Mouse (Mus musculus): ENCODE measurements at regions not wholly inside any gene's neighbourhood (a gene's known extent, or its start where the extent isn't known, plus 50 kb on each side); places are given as distances from the start of the nearest gene placed in this dataset.

DNA sequence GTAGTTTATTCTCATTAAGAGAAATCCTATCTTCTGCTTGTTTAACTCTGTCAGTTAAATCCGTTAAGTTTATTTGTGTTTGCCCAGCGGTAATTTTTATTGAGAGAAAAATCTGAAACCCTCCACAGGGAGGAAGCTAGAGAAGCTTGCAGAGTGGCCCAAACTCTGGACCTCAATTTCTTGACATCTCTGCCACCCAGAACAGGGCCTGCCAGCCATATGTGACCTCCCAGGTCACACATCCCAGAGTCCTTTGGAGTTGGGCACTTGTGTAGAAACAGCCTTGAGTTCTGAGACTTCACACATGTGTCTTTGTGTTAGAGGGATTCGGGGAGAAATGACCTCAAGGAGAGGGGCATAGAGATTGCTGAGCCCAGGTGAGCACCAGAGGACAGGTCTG lies 109.0 kb upstream of the Zfp618 start:
- ATAC-seq (ENCODE audit: low FRiP score) (no peak), DNase-seq (ENCODE audit: low spot score) (no peak)
- H3K4me2 ChIP-seq (replicated peaks; ENCODE audit: low read depth, low read length) = no peak overlapping the region
- no peaks in the 10 kb centered on the region; the same call in 1 of the 2 replicates for H3K9me3 ChIP-seq (ENCODE audit: control insufficient read depth, low read length)
- H3K36me3 ChIP-seq (ENCODE audit: control insufficient read depth, insufficient read depth, low read length) = no peaks in the 10 kb centered on the region
- 72% methylated on average over 3 of the region's 3 CpGs for WGBS
- H3K4me1 ChIP-seq (replicated peaks; ENCODE audit: control insufficient read depth, insufficient read depth, low read length) = no peaks in the 10 kb centered on the region
- no peaks in the 10 kb centered on the region for H3K27me3 ChIP-seq (ENCODE audit: control insufficient read depth, insufficient read depth, low read length)
- H3K9ac ChIP-seq (ENCODE audit: low read depth, low read length) = no peak overlapping the region
- no peak overlapping the region for H3K27ac ChIP-seq (ENCODE audit: low read depth, low read length)
- H3K4me3 ChIP-seq (ENCODE audit: low read depth, low read length) = no peak overlapping the region

DNA sequence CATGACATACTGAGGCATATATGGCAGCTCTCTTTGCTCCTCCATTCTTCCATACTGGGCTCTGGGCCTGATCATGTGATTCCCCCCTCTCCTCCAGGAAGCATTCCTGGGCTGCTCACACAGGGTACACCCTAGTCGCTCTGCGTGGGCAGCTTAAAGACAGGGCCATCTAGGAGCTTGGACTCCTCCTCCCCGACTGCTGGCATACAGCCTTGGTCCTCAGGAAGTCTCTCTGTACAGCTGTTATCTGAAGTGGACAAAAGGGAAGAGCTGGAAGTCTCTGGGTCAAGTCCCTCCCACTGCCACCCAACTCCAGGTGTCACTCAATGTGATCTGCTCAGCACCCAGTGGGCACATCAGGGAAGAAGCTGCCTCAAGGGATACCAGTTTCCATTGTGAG lies 102.6 kb upstream of the Zfp618 start:
- no peak overlapping the region for H3K4me3 ChIP-seq (ENCODE audit: low read depth, low read length)
- H3K27ac ChIP-seq (ENCODE audit: low read depth, low read length) = no peak overlapping the region
- 94% methylated on average over 3 of the region's 3 CpGs for WGBS
- H3K36me3 ChIP-seq (ENCODE audit: control insufficient read depth, insufficient read depth, low read length) = no peaks in the 10 kb centered on the region
- no peaks in the 10 kb centered on the region for H3K27me3 ChIP-seq (ENCODE audit: control insufficient read depth, insufficient read depth, low read length)
- no peak overlapping the region for H3K4me2 ChIP-seq (replicated peaks; ENCODE audit: low read depth, low read length)
- DNase-seq (ENCODE audit: low spot score) (no peak), ATAC-seq (ENCODE audit: low FRiP score) (no peak)
- no peaks in the 10 kb centered on the region for H3K9me3 ChIP-seq (ENCODE audit: control insufficient read depth, low read length)
- H3K4me1 ChIP-seq (replicated peaks; ENCODE audit: control insufficient read depth, insufficient read depth, low read length) = no peaks in the 10 kb centered on the region
- no peak overlapping the region for H3K9ac ChIP-seq (ENCODE audit: low read depth, low read length)

DNA sequence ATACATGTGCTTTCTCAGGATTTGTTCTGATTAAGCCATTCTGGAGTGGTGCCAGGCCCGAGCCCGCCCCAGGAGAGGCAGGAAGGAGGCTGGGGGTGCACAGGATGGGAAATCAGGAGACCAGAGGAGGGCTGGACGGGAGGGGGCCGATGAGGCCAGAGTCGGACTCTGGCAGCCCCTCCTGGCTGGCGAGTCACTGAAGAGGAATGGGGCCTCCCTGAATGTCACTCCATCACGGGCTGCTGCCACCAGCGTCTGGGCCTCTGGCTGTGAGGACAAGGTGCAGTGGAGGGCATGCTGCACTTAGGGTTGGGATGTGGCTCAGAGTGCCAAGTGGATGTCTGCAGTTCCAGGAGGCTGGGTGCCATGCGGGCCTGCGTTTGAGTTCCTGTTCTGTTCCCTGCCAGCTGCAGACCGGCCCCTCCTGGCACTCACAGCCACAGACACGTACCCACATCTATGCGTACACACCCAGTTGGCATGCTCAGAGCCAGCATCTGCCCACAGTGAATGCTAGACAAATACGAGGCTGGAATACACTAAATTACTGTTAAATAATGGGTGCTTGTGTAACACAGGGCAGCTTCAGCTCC lies 94.9 kb upstream of the Zfp618 start:
- no peaks in the 10 kb centered on the region for H3K27me3 ChIP-seq (ENCODE audit: control insufficient read depth, insufficient read depth, low read length)
- H3K36me3 ChIP-seq (ENCODE audit: control insufficient read depth, insufficient read depth, low read length) = no peaks in the 10 kb centered on the region
- H3K9ac ChIP-seq (ENCODE audit: low read depth, low read length) = no peak overlapping the region
- no peak overlapping the region for H3K4me2 ChIP-seq (replicated peaks; ENCODE audit: low read depth, low read length)
- no peak overlapping the region for H3K27ac ChIP-seq (ENCODE audit: low read depth, low read length)
- no peak for ATAC-seq (ENCODE audit: low FRiP score)
- no peak overlapping the region for H3K4me3 ChIP-seq (ENCODE audit: low read depth, low read length)
- DNase-seq (ENCODE audit: low spot score) = no peak
- no peaks in the 10 kb centered on the region for H3K9me3 ChIP-seq (ENCODE audit: control insufficient read depth, low read length)
- no peaks in the 10 kb centered on the region for H3K4me1 ChIP-seq (replicated peaks; ENCODE audit: control insufficient read depth, insufficient read depth, low read length)
- WGBS = 80% methylated on average over 14 of the region's 14 CpGs

DNA sequence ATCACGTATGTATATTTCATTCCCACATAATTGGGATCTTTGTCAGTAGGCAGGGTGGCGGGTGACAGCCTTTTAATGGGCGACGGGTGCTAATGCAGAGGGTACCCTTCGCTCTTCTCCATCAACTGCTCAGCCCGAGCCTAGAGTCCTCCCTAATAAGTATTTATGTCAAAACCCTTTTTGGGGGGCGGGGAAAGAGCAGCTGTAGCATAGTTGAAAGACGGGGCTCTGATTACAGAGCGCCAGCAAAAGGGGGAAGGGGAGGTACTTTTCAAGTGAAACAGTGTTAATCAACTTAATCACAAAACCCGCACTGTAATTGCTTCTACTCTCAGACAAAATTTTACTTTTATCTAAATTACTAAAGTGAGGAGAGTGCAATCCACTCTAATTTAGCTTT lies 92.8 kb upstream of the Zfp618 start:
- no peaks in the 10 kb centered on the region for H3K9me3 ChIP-seq (ENCODE audit: control insufficient read depth, low read length)
- WGBS = 89% methylated on average over 10 of the region's 10 CpGs
- H3K36me3 ChIP-seq (ENCODE audit: control insufficient read depth, insufficient read depth, low read length) = no peaks in the 10 kb centered on the region
- no peak overlapping the region for H3K27ac ChIP-seq (ENCODE audit: low read depth, low read length)
- ATAC-seq (ENCODE audit: low FRiP score) (no peak), DNase-seq (ENCODE audit: low spot score) (no peak)
- H3K4me1 ChIP-seq (replicated peaks; ENCODE audit: control insufficient read depth, insufficient read depth, low read length) = no peaks in the 10 kb centered on the region
- H3K9ac ChIP-seq (ENCODE audit: low read depth, low read length) = no peak overlapping the region
- no peak overlapping the region for H3K4me2 ChIP-seq (replicated peaks; ENCODE audit: low read depth, low read length)
- H3K4me3 ChIP-seq (ENCODE audit: low read depth, low read length) = no peak overlapping the region
- no peaks in the 10 kb centered on the region for H3K27me3 ChIP-seq (ENCODE audit: control insufficient read depth, insufficient read depth, low read length)

DNA sequence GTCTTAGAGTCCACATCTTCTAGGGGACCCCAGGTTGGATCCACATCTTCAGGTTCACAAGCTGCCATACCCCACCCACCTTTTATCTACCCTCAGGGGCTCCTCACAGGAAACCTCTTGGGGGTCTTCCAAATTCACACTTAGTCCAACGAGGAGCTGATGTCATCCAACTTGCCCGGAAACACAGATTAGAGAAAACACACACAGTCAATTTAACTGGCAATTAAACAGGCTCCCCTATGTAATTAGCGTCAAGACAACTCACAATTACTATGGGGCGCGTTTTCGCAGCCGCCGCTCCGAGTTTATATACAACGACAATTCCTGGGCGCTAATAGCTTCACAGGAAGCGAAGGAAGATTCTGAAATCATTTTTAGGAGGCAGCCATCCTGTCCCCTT lies 91.4 kb upstream of the Zfp618 start:
- Histone ChIP-seq H3K4me2 (replicated peaks; ENCODE audit: low read depth, low read length) (no peak overlapping the region), H3K9me3 (ENCODE audit: control insufficient read depth, low read length) (no peaks in the 10 kb centered on the region), H3K27me3 (ENCODE audit: control insufficient read depth, insufficient read depth, low read length) (no peaks in the 10 kb centered on the region), H3K27ac (ENCODE audit: low read depth, low read length) (no peak overlapping the region), H3K9ac (ENCODE audit: low read depth, low read length) (no peak overlapping the region), H3K36me3 (ENCODE audit: control insufficient read depth, insufficient read depth, low read length) (no peaks in the 10 kb centered on the region), H3K4me3 (ENCODE audit: low read depth, low read length) (no peak overlapping the region), H3K4me1 (replicated peaks; ENCODE audit: control insufficient read depth, insufficient read depth, low read length) (no peaks in the 10 kb centered on the region)
- no peak for DNase-seq (ENCODE audit: low spot score)
- ATAC-seq (ENCODE audit: low FRiP score) = no peak
- WGBS = 85% methylated on average over 12 of the region's 12 CpGs

DNA sequence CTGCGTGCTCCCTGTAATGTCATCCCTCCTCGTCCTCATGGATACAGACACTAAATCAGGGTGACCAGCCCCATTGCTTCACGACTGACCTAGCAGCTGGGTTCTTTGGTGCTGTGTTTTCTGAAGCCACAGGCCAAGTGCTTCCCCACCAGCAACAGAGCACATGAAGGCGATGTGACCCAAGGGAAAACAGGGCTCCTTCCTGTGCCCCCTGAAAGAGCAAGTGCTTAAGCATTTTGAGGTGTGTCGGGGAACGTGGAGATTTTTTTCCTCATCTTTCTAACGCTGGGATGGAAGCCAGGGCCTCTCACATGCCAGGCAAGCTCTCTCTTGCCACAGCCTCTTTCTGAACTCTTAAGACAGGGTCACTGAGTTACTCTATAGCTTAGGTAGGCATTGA lies 87.3 kb upstream of the Zfp618 start:
- DNase-seq (ENCODE audit: low spot score) (no peak), ATAC-seq (ENCODE audit: low FRiP score) (no peak)
- Histone ChIP-seq H3K27me3 (ENCODE audit: control insufficient read depth, insufficient read depth, low read length) (no peaks in the 10 kb centered on the region), H3K27ac (ENCODE audit: low read depth, low read length) (no peak overlapping the region), H3K4me2 (replicated peaks; ENCODE audit: low read depth, low read length) (no peak overlapping the region), H3K4me1 (replicated peaks; ENCODE audit: control insufficient read depth, insufficient read depth, low read length) (no peaks in the 10 kb centered on the region), H3K36me3 (ENCODE audit: control insufficient read depth, insufficient read depth, low read length) (no peaks in the 10 kb centered on the region), H3K9ac (ENCODE audit: low read depth, low read length) (no peak overlapping the region), H3K9me3 (ENCODE audit: control insufficient read depth, low read length) (no peaks in the 10 kb centered on the region), H3K4me3 (ENCODE audit: low read depth, low read length) (no peak overlapping the region)
- 87% methylated on average over 7 of the region's 7 CpGs for WGBS

DNA sequence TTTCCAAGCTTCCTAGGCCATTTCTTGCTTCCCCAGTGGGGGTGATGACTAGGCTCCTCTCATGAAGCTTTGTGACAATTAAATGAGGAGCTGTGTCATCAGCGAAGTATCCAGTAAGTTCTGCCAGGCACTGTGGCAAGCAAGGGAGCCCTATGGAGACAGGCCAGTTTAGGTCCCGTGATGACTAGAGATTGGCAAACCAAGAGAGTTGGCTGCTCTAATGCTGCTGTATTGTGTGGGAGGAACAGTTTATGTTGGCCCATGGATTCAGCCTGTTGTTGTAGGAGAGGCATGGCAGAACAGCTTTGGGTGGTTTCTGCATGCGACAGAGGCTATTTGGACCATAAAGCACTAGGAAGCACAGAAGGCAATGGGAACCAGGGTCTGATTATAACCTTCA lies 86.4 kb upstream of the Zfp618 start:
- no peak overlapping the region for H3K27ac ChIP-seq (ENCODE audit: low read depth, low read length)
- WGBS = 91% methylated on average over 3 of the region's 3 CpGs
- no peak overlapping the region for H3K4me2 ChIP-seq (replicated peaks; ENCODE audit: low read depth, low read length)
- H3K4me1 ChIP-seq (replicated peaks; ENCODE audit: control insufficient read depth, insufficient read depth, low read length) = no peaks in the 10 kb centered on the region
- H3K9ac ChIP-seq (ENCODE audit: low read depth, low read length) = no peak overlapping the region
- no peak for ATAC-seq (ENCODE audit: low FRiP score)
- no peak overlapping the region for H3K4me3 ChIP-seq (ENCODE audit: low read depth, low read length)
- H3K9me3 ChIP-seq (ENCODE audit: control insufficient read depth, low read length) = no peaks in the 10 kb centered on the region
- no peaks in the 10 kb centered on the region for H3K36me3 ChIP-seq (ENCODE audit: control insufficient read depth, insufficient read depth, low read length)
- no peaks in the 10 kb centered on the region for H3K27me3 ChIP-seq (ENCODE audit: control insufficient read depth, insufficient read depth, low read length)
- DNase-seq (ENCODE audit: low spot score) = no peak

DNA sequence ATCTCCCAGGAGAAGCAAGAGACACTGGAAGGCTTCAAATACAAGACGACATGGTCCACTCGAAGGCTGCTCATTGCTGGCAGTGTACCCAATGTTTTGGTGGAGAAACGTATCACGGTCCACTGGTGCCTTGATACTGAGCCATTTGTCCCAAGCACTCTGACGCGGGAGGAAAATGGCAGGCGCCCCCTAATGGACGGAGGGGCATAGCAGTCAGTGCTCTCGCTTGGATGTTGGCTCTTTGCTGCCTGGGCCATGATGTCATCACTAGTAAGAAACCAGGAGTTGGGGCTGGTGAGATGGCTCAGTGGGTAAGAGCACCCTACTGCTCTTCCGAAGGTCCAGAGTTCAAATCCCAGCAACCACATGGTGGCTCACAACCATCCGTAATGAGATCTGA lies 83.5 kb upstream of the Zfp618 start:
- 76% methylated on average over 10 of the region's 11 CpGs for WGBS

DNA sequence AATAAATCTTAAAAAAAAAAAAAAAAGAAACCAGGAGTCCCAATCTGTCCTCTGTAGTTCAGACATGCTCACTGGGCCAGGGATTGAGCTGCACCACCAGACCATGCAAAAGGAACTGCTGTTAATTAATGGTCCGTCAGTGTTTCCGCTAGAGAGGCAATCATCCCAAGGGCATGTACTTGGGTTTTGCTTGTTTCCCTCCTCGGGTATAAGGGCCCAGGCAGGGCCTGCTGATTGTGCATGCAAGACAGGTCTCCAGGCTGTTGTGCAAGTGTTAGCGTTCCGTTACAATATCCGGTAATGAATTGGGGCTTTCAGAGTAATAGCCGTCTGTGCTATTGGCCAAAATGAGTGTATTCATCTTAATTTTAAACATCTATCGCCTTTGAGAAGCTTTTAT lies 83.1 kb upstream of the Zfp618 start:
- H3K27me3 ChIP-seq (ENCODE audit: control insufficient read depth, insufficient read depth, low read length) = no peaks in the 10 kb centered on the region
- no peak for DNase-seq (ENCODE audit: low spot score)
- no peaks in the 10 kb centered on the region for H3K4me1 ChIP-seq (replicated peaks; ENCODE audit: control insufficient read depth, insufficient read depth, low read length)
- no peaks in the 10 kb centered on the region for H3K9me3 ChIP-seq (ENCODE audit: control insufficient read depth, low read length)
- H3K9ac ChIP-seq (ENCODE audit: low read depth, low read length) = no peak overlapping the region
- H3K4me3 ChIP-seq (ENCODE audit: low read depth, low read length) = no peak overlapping the region
- H3K4me2 ChIP-seq (replicated peaks; ENCODE audit: low read depth, low read length) = no peak overlapping the region
- H3K27ac ChIP-seq (ENCODE audit: low read depth, low read length) = no peak overlapping the region
- 84% methylated on average over 8 of the region's 8 CpGs for WGBS
- ATAC-seq (ENCODE audit: low FRiP score) = no peak
- no peaks in the 10 kb centered on the region for H3K36me3 ChIP-seq (ENCODE audit: control insufficient read depth, insufficient read depth, low read length)

More for the DNA sequence above, 83.5 kb upstream of the Zfp618 start:
- H3K4me2 ChIP-seq (replicated peaks; ENCODE audit: low read depth, low read length) = no peak overlapping the region
- H3K27me3 ChIP-seq (ENCODE audit: control insufficient read depth, insufficient read depth, low read length) = no peaks in the 10 kb centered on the region
- ATAC-seq (ENCODE audit: low FRiP score) (no peak), DNase-seq (ENCODE audit: low spot score) (no peak)
- no peaks in the 10 kb centered on the region for H3K4me1 ChIP-seq (replicated peaks; ENCODE audit: control insufficient read depth, insufficient read depth, low read length)
- H3K9ac ChIP-seq (ENCODE audit: low read depth, low read length) = no peak overlapping the region
- H3K36me3 ChIP-seq (ENCODE audit: control insufficient read depth, insufficient read depth, low read length) = no peaks in the 10 kb centered on the region
- no peak overlapping the region for H3K27ac ChIP-seq (ENCODE audit: low read depth, low read length)
- no peak overlapping the region for H3K4me3 ChIP-seq (ENCODE audit: low read depth, low read length)
- no peaks in the 10 kb centered on the region for H3K9me3 ChIP-seq (ENCODE audit: control insufficient read depth, low read length)

All from hindbrain, embryonic 11.5 days (tissue).